Mouse (Mus musculus) monocyte, adult 5-6 weeks (primary cell): ENCODE data around the gene Bid. TPM values are rescaled to one million over a fixed set of nuclear protein-coding genes. Genes with fewer than 3 reads are reported as not detected.
"Not testable (repeated sequence)": the region's sequence is repeated elsewhere in the genome, so short reads cannot be mapped to it uniquely, and the experiment has no call there.

Experiments used
- ATAC-seq: fragments of 153-309, 156-312 bp; replicated peaks from 2 replicates; pipeline ENCODE4 v1.8.0; 2017; ENCODE audit warnings: mild to moderate bottlenecking; ENCODE audit not compliant: low TSS enrichment, insufficient number of reproducible peaks, severe bottlenecking, poor library complexity, low FRiP score
- total RNA-seq: library from RNA; stranded (forward); fragments of 200-1000, 200-491, 200-594 nt; gene quantifications from 3 replicates; pipeline ENCODE4 v1.2.3, GENCODE M21; 2017

Bid gene
- total RNA-seq, 1 experiment from 2014 or later: 21.4 TPM

GRCm38 (mm10) chr6:120860079-120860478 is 56.6 kb downstream of the Bid start:
- ATAC-seq: no peak

GRCm38 (mm10) chr6:120858217-120858711 is 58.4 kb downstream of the Bid start:
- ATAC-seq: no peak

DNA sequence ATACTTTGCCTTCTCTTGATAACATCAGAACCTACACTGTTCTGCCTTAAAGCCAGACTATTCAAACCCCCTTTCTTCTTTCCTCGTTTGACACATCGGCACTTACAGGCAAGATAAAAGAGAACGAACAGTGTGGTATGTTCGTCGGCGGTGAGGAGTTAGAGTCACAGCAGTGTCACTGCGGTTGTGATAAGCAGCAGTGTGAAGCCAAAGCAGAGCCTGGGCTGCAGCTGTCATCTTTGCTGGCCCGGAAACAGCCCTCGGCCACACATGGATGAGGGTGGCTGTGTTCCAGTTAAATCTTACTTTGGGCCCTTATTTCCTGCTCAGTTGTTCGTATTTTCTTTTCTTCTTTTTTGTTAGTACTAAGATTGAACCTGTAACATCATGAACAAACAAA is 62.2 kb downstream of the Bid start:
- ATAC-seq: no peak

GRCm38 (mm10) chr6:120850720-120851119 is 65.9 kb downstream of the Bid start:
- not testable (repeated sequence) for ATAC-seq

Other genes with a start within 250 kb of the Bid start
- gene Slc25a18, start 143.3 kb downstream of the Bid start, total RNA-seq: 0.57 to 0.87 TPM in 2 of 3 replicates, not detected in the other
- gene Atp6v1e1, start 94.1 kb downstream of the Bid start, total RNA-seq: 188 to 275 TPM (median 228 TPM) in 3 replicates
- 14.5 to 17.4 TPM (median 16.4 TPM) in 3 replicates for gene Bcl2l13, start 80.6 kb downstream of the Bid start, total RNA-seq
- gene Mical3, start 214.1 kb upstream of the Bid start, total RNA-seq: 1.3 to 2.9 TPM (median 2.6 TPM) in 3 replicates